ENCODE assay signal across 15 mouse cellular contexts in the genomic region with DNA sequence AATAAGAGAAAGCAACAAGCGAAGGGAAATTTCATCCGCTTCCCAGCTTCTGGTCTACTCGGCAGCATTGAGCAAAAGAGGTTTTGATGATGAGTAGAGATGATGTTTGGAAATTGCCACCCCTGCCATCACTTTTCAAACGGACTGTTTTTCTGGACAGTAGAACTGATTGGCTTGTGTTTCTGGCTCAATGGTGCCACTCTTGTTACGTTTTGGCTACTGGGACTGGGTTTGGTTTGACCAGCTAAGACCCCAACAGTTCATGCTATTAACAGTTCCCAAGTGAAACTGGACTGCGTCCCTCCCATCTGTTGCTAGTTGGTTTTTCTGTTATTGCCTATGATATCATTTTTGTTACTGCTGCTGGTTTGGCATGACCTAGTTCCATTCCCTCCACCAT.
"Had no signal": no experiment of that assay in that cellular context is flagged by ENCODE, and none has a peak within 500 bp of the region (broad histone marks: within the 10 kb centered on the region; RNA-seq: fewer than 3 reads in every experiment).

No protein-coding gene starts in this region.

- DNase-seq: cerebellum, adult 8-10 months; cerebellum, adult 9-10 months; cerebellum, adult 9-11 months; cerebellum, postnatal 10 days; cerebellum, postnatal 14 days; cerebellum, postnatal 25 days; cerebellum, postnatal 36 days; embryo, embryonic 11 days; gastrocnemius, adult 2 months; gastrocnemius, postnatal 10 days; gastrocnemius, postnatal 14 days; gastrocnemius, postnatal 25 days; gastrocnemius, postnatal 36 days; heart, adult 18-20 months; heart, adult 2 months had no signal
